11 mouse cellular contexts compared by ENCODE assay signal in the genomic region with DNA sequence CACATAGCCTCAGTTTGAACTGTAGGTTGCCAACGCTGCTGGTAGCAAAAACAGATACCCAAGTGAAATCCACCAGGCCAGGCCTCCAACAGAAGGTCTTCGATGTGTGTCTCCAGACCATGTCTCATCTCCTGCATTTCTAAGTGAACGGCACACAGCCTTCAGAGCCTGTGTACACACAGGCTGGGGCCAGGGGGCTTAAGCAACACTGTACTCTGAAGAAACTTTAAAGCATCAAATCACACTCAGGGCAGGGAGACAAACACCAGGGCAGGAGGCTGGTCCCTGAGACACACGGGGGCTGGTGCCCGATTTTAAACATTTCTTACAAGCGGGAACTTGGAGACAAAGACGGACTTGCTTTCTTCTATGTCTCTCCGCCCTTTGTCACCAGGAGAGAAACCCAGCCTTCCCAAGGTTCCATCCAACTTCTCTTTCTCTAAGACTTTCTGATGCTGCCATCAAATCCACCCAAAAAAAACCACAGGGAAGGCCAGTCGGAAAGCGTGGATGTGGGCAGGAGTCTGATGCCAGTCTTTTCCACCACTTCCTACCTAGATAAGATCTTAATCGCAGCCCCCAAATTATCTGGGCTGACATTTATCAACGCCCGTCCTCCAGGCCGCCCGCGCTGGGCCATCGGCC. TPM values are rescaled to one million over a fixed set of nuclear protein-coding genes. Genes with fewer than 3 reads are reported as not detected.
DNase-seq lines count a peak whose midpoint lies in the region; ATAC-seq and TF ChIP-seq lines count a peak whose summit lies in the region.
"Had no signal": no experiment of that assay in that cellular context is flagged by ENCODE, and none has a peak within 500 bp of the region (broad histone marks: within the 10 kb centered on the region; RNA-seq: fewer than 3 reads in every experiment).

No protein-coding gene starts in this region.

- 42% methylated on average over 17 of the region's 17 CpGs for WGBS in intestine, embryonic 14.5 days
- 59% methylated on average over 17 of the region's 17 CpGs for WGBS in intestine, postnatal 0 days
- whole genome bisulfite sequencing in embryonic facial prominence, embryonic 12.5 days = 43% methylated on average over 17 of the region's 17 CpGs
- 36% methylated on average over 17 of the region's 17 CpGs for WGBS in hindbrain, embryonic 12.5 days
- 31% methylated on average over 17 of the region's 17 CpGs for WGBS in neural tube, embryonic 11.5 days

- peaks cover 9% of the 10 kb centered on the region; the same call in 1 of the 2 replicates for H3K4me1 ChIP-seq in intestine, embryonic 14.5 days (replicated peaks; ENCODE audit: control insufficient read depth, insufficient read depth, low read length)
- no peaks in the 10 kb centered on the region for H3K4me1 ChIP-seq in intestine, postnatal 0 days (replicated peaks; ENCODE audit: control insufficient read depth, insufficient read depth, low read length)
- H3K4me1 ChIP-seq in embryonic facial prominence, embryonic 12.5 days = peaks cover 55% of the 10 kb centered on the region
- peaks cover 61% of the 10 kb centered on the region for H3K4me1 ChIP-seq in hindbrain, embryonic 12.5 days
- peaks cover 46% of the 10 kb centered on the region for H3K4me1 ChIP-seq in neural tube, embryonic 11.5 days (ENCODE audit: control insufficient read depth, insufficient read depth, low read length)

- no peak for ATAC-seq in intestine, embryonic 14.5 days (replicated peaks; ENCODE audit: low FRiP score, low TSS enrichment, low read depth)
- no peak for ATAC-seq in intestine, postnatal 0 days
- no peak for ATAC-seq in embryonic facial prominence, embryonic 12.5 days (ENCODE audit: insufficient number of reproducible peaks, insufficient read depth, low FRiP score, low TSS enrichment)
- no peak for ATAC-seq in hindbrain, embryonic 12.5 days (ENCODE audit: low FRiP score)
- no peak for ATAC-seq in neural tube, embryonic 11.5 days (ENCODE audit: insufficient read depth, low FRiP score, low TSS enrichment)
- ATAC-seq: intestine, embryonic 16.5 days; liver, embryonic 12.5 days had no signal

- H3K4me3 ChIP-seq in intestine, embryonic 14.5 days (ENCODE audit: low read depth, low read length) = no peak overlapping the region
- H3K4me3 ChIP-seq in intestine, postnatal 0 days (ENCODE audit: low read depth, low read length) = no peak overlapping the region
- no peak overlapping the region for H3K4me3 ChIP-seq in embryonic facial prominence, embryonic 12.5 days
- H3K4me3 ChIP-seq in hindbrain, embryonic 12.5 days = no peak overlapping the region
- H3K4me3 ChIP-seq in neural tube, embryonic 11.5 days (ENCODE audit: low read depth, low read length) = no peak overlapping the region
- H3K4me3 ChIP-seq: liver, embryonic 12.5 days had no signal

- no peak for DNase-seq in intestine, embryonic 14.5 days (ENCODE audit: low spot score)
- DNase-seq in neural tube, embryonic 11.5 days (ENCODE audit: low spot score) = peak; percentile 52
- no peak for DNase-seq in layer of hippocampus, postnatal 36 days
- no peak for DNase-seq in left cerebral cortex, adult 18-20 months (ENCODE audit: low spot score in 2 of 2)
- DNase-seq in thymus, adult 18-20 months = no peak
- DNase-seq: cerebellum, adult 9-10 months had no signal

- no peaks in the 10 kb centered on the region for H3K36me3 ChIP-seq in intestine, embryonic 14.5 days (ENCODE audit: control insufficient read depth, insufficient read depth, low read length)
- no peaks in the 10 kb centered on the region for H3K36me3 ChIP-seq in intestine, postnatal 0 days (ENCODE audit: control insufficient read depth, insufficient read depth)
- no peaks in the 10 kb centered on the region for H3K36me3 ChIP-seq in embryonic facial prominence, embryonic 12.5 days
- H3K36me3 ChIP-seq in hindbrain, embryonic 12.5 days = no peaks in the 10 kb centered on the region
- no peaks in the 10 kb centered on the region for H3K36me3 ChIP-seq in neural tube, embryonic 11.5 days (ENCODE audit: control insufficient read depth, insufficient read depth, low read length)
- H3K36me3 ChIP-seq: liver, embryonic 12.5 days had no signal

- H3K4me2 ChIP-seq in intestine, embryonic 14.5 days (ENCODE audit: low read length) = 0 out of 2 replicates have a peak overlapping the region, but pooled peaks have one; percentile 6
- H3K4me2 ChIP-seq in intestine, postnatal 0 days (replicated peaks; ENCODE audit: low read depth) = no peak overlapping the region
- H3K4me2 ChIP-seq in embryonic facial prominence, embryonic 12.5 days (replicated peaks) = peak overlapping the region; percentile 10; the same call in 1 of the 2 replicates
- H3K4me2 ChIP-seq in hindbrain, embryonic 12.5 days (replicated peaks) = peak overlapping the region; percentile 33; the same call in 1 of the 2 replicates
- no peak overlapping the region for H3K4me2 ChIP-seq in neural tube, embryonic 11.5 days (ENCODE audit: low read depth)
- H3K4me2 ChIP-seq: liver, embryonic 12.5 days had no signal

- H3K27me3 ChIP-seq in intestine, embryonic 14.5 days (replicated peaks; ENCODE audit: control insufficient read depth, insufficient read depth, low read length) = no peaks in the 10 kb centered on the region
- H3K27me3 ChIP-seq in intestine, postnatal 0 days (replicated peaks; ENCODE audit: control insufficient read depth, insufficient read depth, low read length) = no peaks in the 10 kb centered on the region
- H3K27me3 ChIP-seq in embryonic facial prominence, embryonic 12.5 days = 0 out of 2 replicates have a peak, but pooled peaks cover 13% of the 10 kb centered on the region
- peaks cover 37% of the 10 kb centered on the region for H3K27me3 ChIP-seq in hindbrain, embryonic 12.5 days
- H3K27me3 ChIP-seq in neural tube, embryonic 11.5 days (ENCODE audit: control insufficient read depth, insufficient read depth, low read length) = no peaks in the 10 kb centered on the region; the same call in 1 of the 2 replicates

- no peaks in the 10 kb centered on the region for H3K9me3 ChIP-seq in intestine, embryonic 14.5 days (ENCODE audit: control insufficient read depth, low read length)
- H3K9me3 ChIP-seq in intestine, postnatal 0 days (ENCODE audit: control insufficient read depth) = no peaks in the 10 kb centered on the region
- no peaks in the 10 kb centered on the region for H3K9me3 ChIP-seq in embryonic facial prominence, embryonic 12.5 days
- H3K9me3 ChIP-seq in hindbrain, embryonic 12.5 days (replicated peaks) = no peaks in the 10 kb centered on the region
- no peaks in the 10 kb centered on the region for H3K9me3 ChIP-seq in neural tube, embryonic 11.5 days (ENCODE audit: control insufficient read depth, low read length)
- H3K9me3 ChIP-seq: liver, embryonic 12.5 days had no signal

- no peak overlapping the region for H3K9ac ChIP-seq in intestine, embryonic 14.5 days (ENCODE audit: low read length)
- H3K9ac ChIP-seq in intestine, postnatal 0 days (ENCODE audit: low read depth, low read length) = no peak overlapping the region
- H3K9ac ChIP-seq in embryonic facial prominence, embryonic 12.5 days = peak overlapping the region; percentile 20; the same call in 1 of the 2 replicates
- H3K9ac ChIP-seq in hindbrain, embryonic 12.5 days = peak overlapping the region; percentile 51; the same call in 1 of the 2 replicates
- peak overlapping the region; percentile 47; the same call in 1 of the 2 replicates for H3K9ac ChIP-seq in neural tube, embryonic 11.5 days (ENCODE audit: low read length)
- H3K9ac ChIP-seq: liver, embryonic 12.5 days had no signal

- 0 out of 2 replicates have a peak overlapping the region, but pooled peaks have one; percentile 4 for H3K27ac ChIP-seq in intestine, embryonic 14.5 days (ENCODE audit: low read depth)
- H3K27ac ChIP-seq in intestine, postnatal 0 days (ENCODE audit: low read depth, low read length) = no peak overlapping the region
- no peak overlapping the region for H3K27ac ChIP-seq in embryonic facial prominence, embryonic 12.5 days
- peak overlapping the region; percentile 79 for H3K27ac ChIP-seq in hindbrain, embryonic 12.5 days
- peak overlapping the region; percentile 90 for H3K27ac ChIP-seq in neural tube, embryonic 11.5 days (ENCODE audit: low read depth, low read length)
- H3K27ac ChIP-seq: liver, embryonic 12.5 days had no signal

- no peak for TF ChIP-seq CTCF in intestine, postnatal 0 days (IDR thresholded peaks at IDR 0.05; ENCODE audit: low read depth)

RNA-seq across cellular contexts. Expression of gene Prdm16, which starts 42.4 kb away (rescaled TPM):
- 14.2 and 19.7 TPM in 2 replicates for polyA plus RNA-seq in intestine, embryonic 14.5 days (2014; fragmentation: Nextera tagmentation; extraction: Ambion mirVana)
- 8.7 and 9.0 TPM in 2 replicates for polyA plus RNA-seq in intestine, postnatal 0 days (2015; fragmentation: Nextera tagmentation; extraction: Ambion mirVana)
- 41.5 and 45.7 TPM in 2 replicates for polyA plus RNA-seq in embryonic facial prominence, embryonic 12.5 days (2016; fragmentation: Nextera tagmentation; extraction: Ambion mirVana)
- polyA plus RNA-seq in hindbrain, embryonic 12.5 days (2016; fragmentation: Nextera tagmentation; extraction: Ambion mirVana) = 26.4 and 32.3 TPM in 2 replicates
- 10.9 and 12.5 TPM in 2 replicates for polyA plus RNA-seq in neural tube, embryonic 11.5 days (2014; fragmentation: Nextera tagmentation; extraction: Ambion mirVana)
- 10 to 100 TPM in 1 of 2 experiments, 1 to 10 TPM in 1; 9.4 to 11.8 TPM for total RNA-seq in layer of hippocampus, postnatal 36 days (2021)
- total RNA-seq in left cerebral cortex, adult 18-20 months (2021) = 1 to 10 TPM; 8.3 to 8.8 TPM

Comparison
In these comparisons a context has a peak if more than half of its experiments do, and no peak if none do; other contexts are left out.
1. H3K27ac ChIP-seq: peak in intestine, embryonic 14.5 days (single experiment), hindbrain, embryonic 12.5 days (single experiment) and neural tube, embryonic 11.5 days (single experiment); none in intestine, postnatal 0 days (single experiment) and embryonic facial prominence, embryonic 12.5 days (single experiment).
2. H3K4me2 ChIP-seq: peak in intestine, embryonic 14.5 days (single experiment), embryonic facial prominence, embryonic 12.5 days (single experiment) and hindbrain, embryonic 12.5 days (single experiment); none in intestine, postnatal 0 days (single experiment) and neural tube, embryonic 11.5 days (single experiment).
3. H3K9ac ChIP-seq: peak in embryonic facial prominence, embryonic 12.5 days (single experiment), hindbrain, embryonic 12.5 days (single experiment) and neural tube, embryonic 11.5 days (single experiment); none in intestine, embryonic 14.5 days (single experiment) and intestine, postnatal 0 days (single experiment).